Comparison of ENCODE assay signal across 8 mouse cellular contexts in genomic region chr9:121858153-121858488, GRCm38 (mm10). TPM values are rescaled to one million over a fixed set of nuclear protein-coding genes. Genes with fewer than 3 reads are reported as not detected.
DNase-seq lines count a peak whose midpoint lies in the region; ATAC-seq and TF ChIP-seq lines count a peak whose summit lies in the region.

Gene Higd1a, minus strand, starts transcription at chr9:121858362.

- 11% methylated on average over 6 of the region's 6 CpGs for WGBS in lung, embryonic 14.5 days
- WGBS in embryonic facial prominence, embryonic 11.5 days, result 16% methylated on average over 6 of the region's 6 CpGs
- WGBS in heart, embryonic 15.5 days, result 9% methylated on average over 6 of the region's 6 CpGs
- WGBS in neural tube, embryonic 13.5 days, result 10% methylated on average over 6 of the region's 6 CpGs

- H3K36me3 ChIP-seq in lung, embryonic 14.5 days (ENCODE audit: insufficient read depth), result 0 out of 2 replicates have a peak, but pooled peaks cover 2% of the 10 kb centered on the region
- no peaks in the 10 kb centered on the region for H3K36me3 ChIP-seq in embryonic facial prominence, embryonic 11.5 days (replicated peaks; ENCODE audit: control insufficient read depth, insufficient read depth, low read depth, low read length)
- no peaks in the 10 kb centered on the region; the same call in 1 of the 2 replicates for H3K36me3 ChIP-seq in heart, embryonic 15.5 days
- H3K36me3 ChIP-seq in neural tube, embryonic 13.5 days, result no peaks in the 10 kb centered on the region

- no peaks in the 10 kb centered on the region for H3K27me3 ChIP-seq in lung, embryonic 14.5 days (ENCODE audit: insufficient read depth, low read length)
- no peaks in the 10 kb centered on the region for H3K27me3 ChIP-seq in embryonic facial prominence, embryonic 11.5 days (ENCODE audit: control insufficient read depth, insufficient read depth, low read length)
- H3K27me3 ChIP-seq in heart, embryonic 15.5 days, result no peaks in the 10 kb centered on the region
- no peaks in the 10 kb centered on the region for H3K27me3 ChIP-seq in neural tube, embryonic 13.5 days

- peak within 1 kb of the TSS; percentile 81 for H3K4me3 ChIP-seq in lung, embryonic 14.5 days (ENCODE audit: low read depth, low read length)
- peak within 1 kb of the TSS; percentile 86 for H3K4me3 ChIP-seq in embryonic facial prominence, embryonic 11.5 days (ENCODE audit: low read depth, low read length)
- H3K4me3 ChIP-seq in heart, embryonic 15.5 days, result peak within 1 kb of the TSS; percentile 89
- peak within 1 kb of the TSS; percentile 82 for H3K4me3 ChIP-seq in neural tube, embryonic 13.5 days

- no peaks in the 10 kb centered on the region for H3K9me3 ChIP-seq in lung, embryonic 14.5 days (ENCODE audit: low read depth, low read length)
- no peaks in the 10 kb centered on the region for H3K9me3 ChIP-seq in embryonic facial prominence, embryonic 11.5 days (replicated peaks; ENCODE audit: control insufficient read depth, low read length)
- no peaks in the 10 kb centered on the region for H3K9me3 ChIP-seq in heart, embryonic 15.5 days (replicated peaks)
- no peaks in the 10 kb centered on the region for H3K9me3 ChIP-seq in neural tube, embryonic 13.5 days

- peak within 1 kb of the TSS; percentile 98 for H3K27ac ChIP-seq in lung, embryonic 14.5 days (ENCODE audit: low read depth)
- H3K27ac ChIP-seq in embryonic facial prominence, embryonic 11.5 days (replicated peaks; ENCODE audit: low read depth, low read length), result peak within 1 kb of the TSS; percentile 80
- peak within 1 kb of the TSS; percentile 99 for H3K27ac ChIP-seq in heart, embryonic 15.5 days
- H3K27ac ChIP-seq in neural tube, embryonic 13.5 days (replicated peaks), result peak within 1 kb of the TSS; percentile 93

- H3K4me2 ChIP-seq in lung, embryonic 14.5 days, result peak within 1 kb of the TSS; percentile 89
- peak within 1 kb of the TSS; percentile 88 for H3K4me2 ChIP-seq in embryonic facial prominence, embryonic 11.5 days (ENCODE audit: low read depth, low read length)
- H3K4me2 ChIP-seq in heart, embryonic 15.5 days, result peak within 1 kb of the TSS; percentile 75
- H3K4me2 ChIP-seq in neural tube, embryonic 13.5 days, result peak within 1 kb of the TSS; percentile 94

- no peak for TF ChIP-seq CTCF in lung, embryonic 14.5 days (IDR thresholded peaks at IDR 0.05; ENCODE audit: low read depth)

- ATAC-seq in lung, embryonic 14.5 days (ENCODE audit: insufficient read depth), result no peak; the same call in 1 of the 2 replicates
- no peak for ATAC-seq in embryonic facial prominence, embryonic 11.5 days (replicated peaks; ENCODE audit: insufficient number of reproducible peaks, low FRiP score, low TSS enrichment, low read depth)
- ATAC-seq in heart, embryonic 15.5 days (replicated peaks; ENCODE audit: insufficient number of reproducible peaks, insufficient read depth, low FRiP score, low read depth), result no peak
- ATAC-seq in neural tube, embryonic 13.5 days (ENCODE audit: low read depth), result no peak

- H3K9ac ChIP-seq in lung, embryonic 14.5 days, result peak within 1 kb of the TSS; percentile 86
- peak within 1 kb of the TSS; percentile 80 for H3K9ac ChIP-seq in embryonic facial prominence, embryonic 11.5 days (replicated peaks; ENCODE audit: low read length)
- peak within 1 kb of the TSS; percentile 81 for H3K9ac ChIP-seq in heart, embryonic 15.5 days
- H3K9ac ChIP-seq in neural tube, embryonic 13.5 days, result peak within 1 kb of the TSS; percentile 94

- intact Hi-C loops in left cerebral cortex, postnatal 36 days (cut with DNase I), result no loop called here

- DNase-seq in lung, embryonic 14.5 days, result no peak
- DNase-seq in lung, adult 18-20 months, result no peak
- DNase-seq in embryonic facial prominence, embryonic 11.5 days (ENCODE audit: low spot score), result peak; percentile 9
- no peak for DNase-seq in left cerebral cortex, postnatal 36 days (ENCODE audit: low spot score in 2 of 2)
- DNase-seq in kidney, postnatal 25 days, result no peak
- no peak for DNase-seq in urinary bladder, postnatal 10 days (ENCODE audit: low spot score)

- H3K4me1 ChIP-seq in lung, embryonic 14.5 days (ENCODE audit: insufficient read depth), result 0 out of 2 replicates have a peak, but pooled peaks cover 5% of the 10 kb centered on the region
- no peaks in the 10 kb centered on the region for H3K4me1 ChIP-seq in embryonic facial prominence, embryonic 11.5 days (ENCODE audit: control insufficient read depth, insufficient read depth, low read length)
- peaks cover 14% of the 10 kb centered on the region; the same call in 1 of the 2 replicates for H3K4me1 ChIP-seq in heart, embryonic 15.5 days (replicated peaks)
- H3K4me1 ChIP-seq in neural tube, embryonic 13.5 days (replicated peaks), result peaks cover 22% of the 10 kb centered on the region

RNA-seq across cellular contexts. Expression of gene Higd1a, which starts in this region (rescaled TPM):
- 163 and 169 TPM in 2 replicates for polyA plus RNA-seq in lung, embryonic 14.5 days (2014; fragmentation: Nextera tagmentation; extraction: Ambion mirVana)
- polyA plus RNA-seq in embryonic facial prominence, embryonic 11.5 days (2014; fragmentation: Nextera tagmentation; extraction: Ambion mirVana), result 135 and 136 TPM in 2 replicates
- 206 and 251 TPM in 2 replicates for polyA plus RNA-seq in heart, embryonic 15.5 days (2015; fragmentation: Nextera tagmentation; extraction: Ambion mirVana)
- 10 to 100 TPM; 85.6 to 87.3 TPM for total RNA-seq in left cerebral cortex, postnatal 36 days (2021)
- polyA plus RNA-seq in neural tube, embryonic 13.5 days (2015; fragmentation: Nextera tagmentation; extraction: Ambion mirVana), result 129 and 150 TPM in 2 replicates
